Mouse (Mus musculus) heart, adult 2 months (tissue): ENCODE data around the gene Cep68.

Source experiments
- CTCF ChIP-seq: fragments of 200-600 bp; IDR thresholded peaks from 2 replicates; pipeline ENCODE4 v1.8.1; 2022; ENCODE audit warnings: antibody characterized with exemption, mild to moderate bottlenecking, moderate library complexity
- EP300 ChIP-seq: fragments of 200-500 bp; IDR thresholded peaks from 2 replicates; pipeline ENCODE4 v1.6.1; 2011; ENCODE audit warnings: low read depth, low read length, control low read depth; ENCODE audit not compliant: insufficient read depth

GRCm38 (mm10) chr11:20187271-20187670 is 62.0 kb downstream of the Cep68 start:
- TF ChIP-seq EP300 (no peak), CTCF (no peak)
